ENCODE assay signal across 8 mouse cellular contexts in genomic region chr4:155734350-155734941, GRCm38 (mm10). TPM values are rescaled to one million over a fixed set of nuclear protein-coding genes. Genes with fewer than 3 reads are reported as not detected.
DNase-seq lines count a peak whose midpoint lies in the region; ATAC-seq and TF ChIP-seq lines count a peak whose summit lies in the region.

Gene Tmem240, plus strand, starts transcription at chr4:155734800.

- H3K79me2 ChIP-seq in liver, adult 2 months (ENCODE audit: control insufficient read depth, insufficient read depth, low read length) = no peaks in the 10 kb centered on the region
- peaks cover 22% of the 10 kb centered on the region for H3K79me2 ChIP-seq in myocyte (ENCODE audit: control insufficient read depth, insufficient read depth)

- H3K4me2 ChIP-seq in heart, embryonic 11.5 days = peak within 1 kb of the TSS; percentile 96
- peak within 1 kb of the TSS; percentile 81 for H3K4me2 ChIP-seq in kidney, embryonic 16.5 days (replicated peaks; ENCODE audit: low read depth, low read length)
- H3K4me2 ChIP-seq in myocyte (ENCODE audit: low read depth) = peak within 1 kb of the TSS; percentile 78

- H3K36me3 ChIP-seq in heart, embryonic 11.5 days (ENCODE audit: control insufficient read depth, insufficient read depth, low read length) = 0 out of 2 replicates have a peak, but pooled peaks cover 3% of the 10 kb centered on the region
- H3K36me3 ChIP-seq in kidney, embryonic 16.5 days (ENCODE audit: insufficient read depth, low read length) = peaks cover 10% of the 10 kb centered on the region; the same call in 1 of the 2 replicates
- H3K36me3 ChIP-seq in liver, adult 2 months (ENCODE audit: control insufficient read depth, insufficient read depth, low read length) = 0 out of 2 replicates have a peak, but pooled peaks cover 5% of the 10 kb centered on the region
- peaks cover 25% of the 10 kb centered on the region for H3K36me3 ChIP-seq in myocyte (ENCODE audit: control insufficient read depth, insufficient read depth)
- no peaks in the 10 kb centered on the region for H3K36me3 ChIP-seq in splenic B cell, adult 2 months (ENCODE audit: control insufficient read depth, insufficient read depth, low read length, poor library complexity, severe bottlenecking)

- 0% methylated on average over 30 of the region's 35 CpGs for WGBS in heart, embryonic 11.5 days (ENCODE audit: insufficient replicate concordance)
- WGBS in kidney, embryonic 16.5 days = 0% methylated on average over 25 of the region's 35 CpGs
- WGBS in liver, adult 2 months = 9% methylated on average over 35 of the region's 35 CpGs

- H3K9ac ChIP-seq in heart, embryonic 11.5 days (ENCODE audit: low read depth, low read length) = peak within 1 kb of the TSS; percentile 82
- peak within 1 kb of the TSS; percentile 83 for H3K9ac ChIP-seq in kidney, embryonic 16.5 days (replicated peaks; ENCODE audit: low read length)
- H3K9ac ChIP-seq in liver, adult 2 months (ENCODE audit: low read depth, low read length) = peak within 1 kb of the TSS; percentile 75

- peak within 1 kb of the TSS; percentile 77 for H3K4me3 ChIP-seq in bone marrow macrophage, adult 2 months (ENCODE audit: insufficient read depth, low read length)
- peak within 1 kb of the TSS; percentile 42 for H3K4me3 ChIP-seq in embryonic fibroblast, embryonic 13.5 days (ENCODE audit: insufficient read depth, low read length)
- peak within 1 kb of the TSS; percentile 83 for H3K4me3 ChIP-seq in heart, embryonic 11.5 days (ENCODE audit: low read depth, low read length)
- peak within 1 kb of the TSS; percentile 79 for H3K4me3 ChIP-seq in kidney, embryonic 16.5 days (ENCODE audit: low read length)
- peak within 1 kb of the TSS; percentile 67 for H3K4me3 ChIP-seq in liver, adult 2 months (ENCODE audit: insufficient read depth, low read depth, low read length)
- H3K4me3 ChIP-seq in myocyte = peak within 1 kb of the TSS; percentile 69

- peak within 1 kb of the TSS; percentile 85 for H3K27ac ChIP-seq in bone marrow macrophage, adult 2 months (ENCODE audit: insufficient read depth, low read depth, low read length)
- H3K27ac ChIP-seq in embryonic fibroblast, embryonic 13.5 days (ENCODE audit: insufficient read depth, low read length) = peak within 1 kb of the TSS; percentile 61
- peak within 1 kb of the TSS; percentile 80 for H3K27ac ChIP-seq in heart, embryonic 11.5 days (ENCODE audit: low read depth, low read length)
- peak within 1 kb of the TSS; percentile 77 for H3K27ac ChIP-seq in kidney, embryonic 16.5 days (ENCODE audit: low read length)
- peak within 1 kb of the TSS; percentile 18 for H3K27ac ChIP-seq in liver, adult 2 months (replicated peaks; ENCODE audit: insufficient read depth, low read depth, low read length)

- peak; percentile 84 for ATAC-seq in heart, embryonic 11.5 days (replicated peaks; ENCODE audit: insufficient number of reproducible peaks, low FRiP score, low TSS enrichment)
- peak; percentile 92 for ATAC-seq in kidney, embryonic 16.5 days (ENCODE audit: low FRiP score, low TSS enrichment)

- no peak for TF ChIP-seq CTCF in bone marrow macrophage, adult 2 months (IDR thresholded peaks at IDR 0.05; ENCODE audit: low read depth, low read length)
- no peak for TF ChIP-seq CTCF in embryonic fibroblast, embryonic 13.5 days (IDR thresholded peaks at IDR 0.05; ENCODE audit: borderline replicate concordance, insufficient read depth, low read length)
- TF ChIP-seq CTCF in liver, adult 2 months (IDR thresholded peaks at IDR 0.05; ENCODE audit: low read depth, low read length) = no peak

- H3K4me1 ChIP-seq in bone marrow macrophage, adult 2 months (ENCODE audit: control insufficient read depth, insufficient read depth, low read length) = peaks cover 34% of the 10 kb centered on the region
- peaks cover 7% of the 10 kb centered on the region; the same call in 1 of the 2 replicates for H3K4me1 ChIP-seq in embryonic fibroblast, embryonic 13.5 days (ENCODE audit: control insufficient read depth, insufficient read depth, low read length)
- H3K4me1 ChIP-seq in heart, embryonic 11.5 days (ENCODE audit: control insufficient read depth, insufficient read depth, low read length) = peaks cover 15% of the 10 kb centered on the region
- peaks cover 14% of the 10 kb centered on the region for H3K4me1 ChIP-seq in kidney, embryonic 16.5 days (ENCODE audit: insufficient read depth, low read length)
- H3K4me1 ChIP-seq in liver, adult 2 months (ENCODE audit: control insufficient read depth, insufficient read depth, low read length) = no peaks in the 10 kb centered on the region; the same call in none of the 2 replicates

- H3ac ChIP-seq in myocyte (ENCODE audit: control insufficient read depth, insufficient read length) = peak within 1 kb of the TSS; percentile 64

- peak; percentile 88 for DNase-seq in A20 (ENCODE audit: low read depth, low spot score)
- peak; percentile 34 for DNase-seq in liver, adult 2 months (ENCODE audit: extremely low read depth, low read depth, low spot score)
- peak; percentile 55 for DNase-seq in splenic B cell, adult 2 months (ENCODE audit: low read depth, low spot score)

- no peaks in the 10 kb centered on the region for H3K9me3 ChIP-seq in heart, embryonic 11.5 days (replicated peaks; ENCODE audit: control insufficient read depth, low read length)
- H3K9me3 ChIP-seq in kidney, embryonic 16.5 days (ENCODE audit: low read length) = no peaks in the 10 kb centered on the region

- TF ChIP-seq POLR2A in bone marrow macrophage, adult 2 months (IDR thresholded peaks at IDR 0.05; ENCODE audit: borderline replicate concordance, low read depth, low read length) = no peak
- peak; percentile 92 for TF ChIP-seq POLR2A in embryonic fibroblast, embryonic 13.5 days (IDR thresholded peaks at IDR 0.05; ENCODE audit: low read depth, low read length)
- 0 out of 2 replicates have a peak, but pooled peaks have one; percentile 22 for TF ChIP-seq POLR2A in liver, adult 2 months (IDR thresholded peaks at IDR 0.05; ENCODE audit: extremely low read depth, insufficient read depth, low read length)
- peak; percentile 91 for TF ChIP-seq POLR2A in myocyte (IDR thresholded peaks at IDR 0.05; ENCODE audit: insufficient read length, low read depth)

- no peaks in the 10 kb centered on the region for H3K27me3 ChIP-seq in heart, embryonic 11.5 days (ENCODE audit: control insufficient read depth, insufficient read depth, low read length)
- H3K27me3 ChIP-seq in kidney, embryonic 16.5 days (ENCODE audit: insufficient read depth, low read length) = no peaks in the 10 kb centered on the region
- H3K27me3 ChIP-seq in liver, adult 2 months (ENCODE audit: control insufficient read depth, insufficient read depth, low read length) = no peaks in the 10 kb centered on the region
- H3K27me3 ChIP-seq in myocyte (ENCODE audit: control insufficient read depth, insufficient read depth, insufficient read length) = no peaks in the 10 kb centered on the region
- no peaks in the 10 kb centered on the region for H3K27me3 ChIP-seq in splenic B cell, adult 2 months (ENCODE audit: control insufficient read depth, insufficient read depth, low read length, poor library complexity, severe bottlenecking)

TF ChIP-seq in myocyte, 11 proteins besides CTCF, POLR2A, EP300 and RAD21:
- TF ChIP-seq SRF (IDR thresholded peaks at IDR 0.05; ENCODE audit: control insufficient read depth, insufficient read length, low read depth) = no peak
- no peak for TF ChIP-seq MYOD1 (IDR thresholded peaks at IDR 0.05; ENCODE audit: control insufficient read depth in 1 of 3, insufficient read length in 2 of 3, low read depth in 2 of 3)
- peak in 1 of 3 experiments; percentile 29 for TF ChIP-seq MYOG (IDR thresholded peaks at IDR 0.05; ENCODE audit: control insufficient read depth in 1 of 3, insufficient read depth in 1 of 3, insufficient read length in 2 of 3, low read depth in 2 of 3)
- TF ChIP-seq MAX (IDR thresholded peaks at IDR 0.05; ENCODE audit: low read depth) = peak; percentile 48
- no peak for TF ChIP-seq E2F4 (IDR thresholded peaks at IDR 0.05; ENCODE audit: insufficient read depth)
- TF ChIP-seq CEBPB (IDR thresholded peaks at IDR 0.05; ENCODE audit: insufficient read depth, poor library complexity, severe bottlenecking) = peak; percentile 61; the same call in 1 of the 2 replicates
- peak; percentile 50 for TF ChIP-seq POLR2AphosphoS2 (IDR thresholded peaks at IDR 0.05; ENCODE audit: insufficient read length, low read depth)
- TF ChIP-seq TCF12 (IDR thresholded peaks at IDR 0.05; ENCODE audit: insufficient read depth, poor library complexity, severe bottlenecking) = no peak

RNA-seq across cellular contexts. Expression of gene Tmem240, which starts in this region (rescaled TPM):
- 1.3 and 1.4 TPM in 2 replicates for polyA plus RNA-seq in bone marrow macrophage, adult 2 months (2012; ENCODE audit: insufficient read depth, insufficient read length, missing spikeins)
- polyA plus RNA-seq in embryonic fibroblast, embryonic 13.5 days (2011; ENCODE audit: insufficient read length, low read depth, missing spikeins) = 1.0 and 1.2 TPM in 2 replicates
- 0.47 and 0.68 TPM in 2 replicates for polyA plus RNA-seq in heart, embryonic 11.5 days (2014; fragmentation: Nextera tagmentation; extraction: Ambion mirVana)
- 0.45 and 0.53 TPM in 2 replicates for polyA plus RNA-seq in kidney, embryonic 16.5 days (2015; fragmentation: Nextera tagmentation; extraction: Ambion mirVana)
- under 0.01 and 0.20 TPM in 2 replicates for total RNA-seq in liver, adult 2 months (2014; rRNA removed)
- 0.07 and 0.20 TPM in 2 replicates for polyA plus RNA-seq in liver, adult 2 months (2012; rRNA removed)
- polyA plus RNA-seq in myocyte (2012; fragmentation: generic; extraction: Trizol) = 1.2 TPM

Comparison
In these comparisons a context has a peak if more than half of its experiments do, and no peak if none do; other contexts are left out.
1. Peak in every context shown above with its lines: DNase-seq, ATAC-seq, H3K4me3 ChIP-seq and H3K27ac ChIP-seq.
2. Peak in ATAC-seq, H3K4me3 ChIP-seq, H3K27ac ChIP-seq, H3K9ac ChIP-seq and H3K4me2 ChIP-seq in heart, embryonic 11.5 days; RNA of the gene not detected or under 1 TPM.
3. Peak in ATAC-seq, H3K4me3 ChIP-seq, H3K27ac ChIP-seq, H3K9ac ChIP-seq and H3K4me2 ChIP-seq in kidney, embryonic 16.5 days; RNA of the gene not detected or under 1 TPM.
4. Peak in DNase-seq, H3K4me3 ChIP-seq, H3K27ac ChIP-seq and H3K9ac ChIP-seq in liver, adult 2 months; RNA of the gene not detected or under 1 TPM.
5. DNase-seq: peak in every context shown above with its lines; median percentile 88 in A20; 55 in splenic B cell, adult 2 months; 34 in liver, adult 2 months.
6. H3K27ac ChIP-seq: peak in every context shown above with its lines; median percentile 85 in bone marrow macrophage, adult 2 months; 80 in heart, embryonic 11.5 days; 77 in kidney, embryonic 16.5 days; 61 in embryonic fibroblast, embryonic 13.5 days; 18 in liver, adult 2 months.